Mouse (Mus musculus) neural tube, embryonic 13.5 days (tissue): ENCODE results near the gene Spcs3. TPM values are rescaled to one million over a fixed set of nuclear protein-coding genes. Genes with fewer than 3 reads are reported as not detected.

ENCODE experiments used
- ATAC-seq: fragments of 200-750 bp; cut with Nextera tagmentation; 2 replicates; pipeline ENCODE4 v1.8.0; 2017; ENCODE audit warnings: low read depth, mild to moderate bottlenecking, moderate TSS enrichment, moderate library complexity
- H3K27ac ChIP-seq: fragments of 300-500 bp; sonication (generic); replicated peaks from 2 replicates; pipeline ENCODE4 v1.5.1; 2015; ENCODE audit warnings: moderate library complexity, mild to moderate bottlenecking, inconsistent platforms
- H3K27me3 ChIP-seq: fragments of 300-500 bp; sonication (generic); 2 replicates; pipeline ENCODE4 v1.6.1; 2015; ENCODE audit warnings: mild to moderate bottlenecking, inconsistent platforms
- H3K36me3 ChIP-seq: fragments of 300-500 bp; sonication (generic); 2 replicates; pipeline ENCODE4 v1.6.1; 2015; ENCODE audit warnings: mild to moderate bottlenecking, inconsistent platforms
- H3K4me1 ChIP-seq: fragments of 300-500 bp; sonication (generic); replicated peaks from 2 replicates; pipeline ENCODE4 v1.6.1; 2015; ENCODE audit warnings: inconsistent platforms
- H3K4me2 ChIP-seq: fragments of 300-500 bp; sonication (generic); 2 replicates; pipeline ENCODE4 v1.6.1; 2015; ENCODE audit warnings: inconsistent platforms, mild to moderate bottlenecking, moderate library complexity
- H3K4me3 ChIP-seq: fragments of 300-500 bp; sonication (generic); 2 replicates; pipeline ENCODE4 v1.5.1; 2015; ENCODE audit warnings: mild to moderate bottlenecking, inconsistent platforms
- H3K9ac ChIP-seq: fragments of 300-500 bp; sonication (generic); 2 replicates; pipeline ENCODE4 v1.6.1; 2015; ENCODE audit warnings: moderate library complexity, mild to moderate bottlenecking, inconsistent platforms
- H3K9me3 ChIP-seq: fragments of 300-500 bp; sonication (generic); 2 replicates; pipeline ENCODE4 v1.6.1; 2016; ENCODE audit warnings: inconsistent platforms
- WGBS: fragments of 180-500 bp; shearing (Covaris S2); methylation state at CpG from one replicate; pipeline ENCODE4 v1.1.7; 2015; 5-methylcytosine and 5-hydroxymethylcytosine counted together
- polyA plus RNA-seq: library from polyadenylated mRNA; unstranded; fragments of >200 nt; fragmentation: Nextera tagmentation; extraction: Ambion mirVana; gene quantifications from 2 replicates; pipeline ENCODE4 v1.2.1, GENCODE M21; 2015

Spcs3 gene
- 48.6 and 59.3 TPM in 2 replicates for polyA plus RNA-seq

GRCm38 (mm10) chr8:54529382-54530296 lies at the start of gene Spcs3, which contains the start of gene Asb5:
Spcs3 (minus strand) TSS chr8:54529998.
Asb5 (plus strand) TSS chr8:54529580.
- H3K36me3 ChIP-seq: no peaks in the 10 kb centered on the region

GRCm38 (mm10) chr8:54570618-54571609 lies 41.1 kb upstream of the Spcs3 start:
- no peak for ATAC-seq
- H3K36me3 ChIP-seq: no peaks in the 10 kb centered on the region
- WGBS: 76% methylated on average over 15 of the region's 15 CpGs

More at GRCm38 (mm10) chr8:54529382-54530296, at the start of gene Spcs3, which contains the start of gene Asb5:
- Histone ChIP-seq H3K4me1 (peaks cover 19% of the 10 kb centered on the region), H3K4me3 (peak within 1 kb of the TSS; percentile 95), H3K27ac (peak within 1 kb of the TSS; percentile 93), H3K9ac (peak within 1 kb of the TSS; percentile 94), H3K4me2 (peak within 1 kb of the TSS; percentile 68), H3K9me3 (no peaks in the 10 kb centered on the region), H3K27me3 (no peaks in the 10 kb centered on the region)
- under 1% methylated on average over 88 of the region's 89 CpGs for WGBS
- ATAC-seq: peak; percentile 97

GRCm38 (mm10) chr8:54567168-54567567 lies 37.4 kb upstream of the Spcs3 start:
- H3K27ac ChIP-seq: no peak overlapping the region
- H3K4me1 ChIP-seq: no peaks in the 10 kb centered on the region
- no peaks in the 10 kb centered on the region for H3K9me3 ChIP-seq
- H3K9ac ChIP-seq: no peak overlapping the region
- ATAC-seq: no peak
- no peak overlapping the region for H3K4me2 ChIP-seq
- H3K27me3 ChIP-seq: no peaks in the 10 kb centered on the region
- H3K36me3 ChIP-seq: no peaks in the 10 kb centered on the region
- WGBS: 79% methylated on average over 2 of the region's 2 CpGs
- no peak overlapping the region for H3K4me3 ChIP-seq

More at GRCm38 (mm10) chr8:54570618-54571609, 41.1 kb upstream of the Spcs3 start:
- no peak overlapping the region for H3K4me2 ChIP-seq
- no peaks in the 10 kb centered on the region for H3K9me3 ChIP-seq
- H3K4me1 ChIP-seq: no peaks in the 10 kb centered on the region
- no peak overlapping the region for H3K9ac ChIP-seq
- no peak overlapping the region for H3K27ac ChIP-seq
- H3K4me3 ChIP-seq: no peak overlapping the region
- H3K27me3 ChIP-seq: no peaks in the 10 kb centered on the region

DNA sequence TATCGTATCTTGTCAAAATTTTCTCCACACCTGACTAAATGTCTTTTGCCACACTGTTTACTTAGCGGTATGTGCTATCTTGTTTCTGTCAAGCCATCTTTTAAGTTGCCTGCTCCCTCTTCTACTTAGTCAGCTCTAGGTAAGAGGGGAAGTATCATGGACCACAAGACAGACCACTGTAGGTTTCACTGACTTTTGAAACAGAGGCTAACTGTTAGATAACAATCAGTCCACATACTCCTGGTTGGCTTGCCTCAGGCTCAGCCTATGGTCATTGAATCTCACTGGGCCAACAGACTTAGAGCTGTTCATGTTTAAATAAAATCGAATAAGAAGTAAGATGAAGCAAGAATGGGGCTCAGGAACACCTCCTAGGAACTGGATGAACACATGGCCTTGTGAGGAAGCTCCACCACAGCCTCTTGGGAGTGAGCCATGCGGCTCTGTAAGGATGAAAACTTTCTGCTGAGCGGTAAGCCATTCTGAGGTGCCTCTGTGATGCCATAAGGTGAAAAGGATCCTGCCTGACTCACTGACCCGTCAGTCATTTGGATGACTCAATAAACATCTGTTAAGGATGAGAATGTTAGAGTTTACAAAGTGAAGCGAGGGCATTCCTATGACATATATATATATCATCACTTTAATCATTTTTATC lies 35.9 kb upstream of the Spcs3 start:
- no peaks in the 10 kb centered on the region for H3K27me3 ChIP-seq
- H3K27ac ChIP-seq: no peak overlapping the region
- WGBS: 88% methylated on average over 7 of the region's 7 CpGs
- ATAC-seq: no peak
- no peak overlapping the region for H3K4me3 ChIP-seq
- H3K4me2 ChIP-seq: no peak overlapping the region
- no peaks in the 10 kb centered on the region for H3K36me3 ChIP-seq
- no peak overlapping the region for H3K9ac ChIP-seq
- no peaks in the 10 kb centered on the region for H3K9me3 ChIP-seq
- no peaks in the 10 kb centered on the region for H3K4me1 ChIP-seq

DNA sequence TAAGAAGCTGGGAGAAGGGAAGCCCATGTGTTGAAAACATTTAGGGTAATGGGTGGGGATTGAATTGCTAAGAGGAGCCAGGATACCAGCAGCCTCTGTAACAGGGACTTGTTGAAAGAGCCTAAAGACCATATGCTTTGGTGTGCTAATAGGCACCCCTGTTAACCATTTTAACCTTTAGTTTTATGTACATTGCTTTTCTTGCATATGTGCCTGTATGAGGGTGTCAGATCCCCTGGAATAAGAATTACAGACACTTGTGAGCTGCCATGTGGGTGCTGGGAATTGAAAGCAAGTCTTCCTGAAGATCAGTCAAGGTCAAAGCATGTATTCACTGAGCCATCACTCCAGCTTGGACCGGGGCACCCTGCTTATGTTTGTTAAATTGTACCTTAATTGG lies 35.4 kb upstream of the Spcs3 start:
- ATAC-seq: no peak
- no peaks in the 10 kb centered on the region for H3K36me3 ChIP-seq
- H3K9me3 ChIP-seq: no peaks in the 10 kb centered on the region
- H3K4me1 ChIP-seq: no peaks in the 10 kb centered on the region
- H3K4me2 ChIP-seq: no peak overlapping the region
- no peak overlapping the region for H3K9ac ChIP-seq
- 88% methylated on average over 1 of the region's 1 CpGs for WGBS
- no peaks in the 10 kb centered on the region for H3K27me3 ChIP-seq
- H3K4me3 ChIP-seq: no peak overlapping the region
- H3K27ac ChIP-seq: no peak overlapping the region

DNA sequence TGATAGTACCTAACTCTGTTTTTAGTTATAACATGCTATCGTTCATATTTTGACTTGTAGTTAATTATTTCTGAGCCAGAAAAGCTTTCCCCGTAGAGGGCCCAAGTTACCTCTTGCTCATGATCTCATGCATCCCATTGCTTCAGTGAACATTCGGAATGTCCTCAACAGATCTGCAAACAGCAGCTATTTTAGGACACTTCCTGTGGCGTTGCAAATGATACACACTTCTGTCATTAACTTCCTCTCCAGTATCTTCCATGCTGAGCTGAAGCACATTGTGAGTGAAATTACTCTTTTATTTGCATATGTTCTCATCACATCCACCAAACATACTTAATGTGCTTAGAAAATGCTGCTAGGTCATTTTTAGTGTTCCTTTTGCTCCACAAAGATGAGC lies 32.3 kb upstream of the Spcs3 start:
- Histone ChIP-seq H3K9me3 (no peaks in the 10 kb centered on the region), H3K4me3 (no peak overlapping the region), H3K9ac (no peak overlapping the region), H3K4me2 (no peak overlapping the region), H3K36me3 (no peaks in the 10 kb centered on the region), H3K27me3 (no peaks in the 10 kb centered on the region), H3K27ac (no peak overlapping the region), H3K4me1 (no peaks in the 10 kb centered on the region)
- WGBS: 75% methylated on average over 4 of the region's 4 CpGs
- no peak for ATAC-seq

- H3K4me1 ChIP-seq: no peaks in the 10 kb centered on the region
- no peak overlapping the region for H3K27ac ChIP-seq
- H3K36me3 ChIP-seq: no peaks in the 10 kb centered on the region
- no peak overlapping the region for H3K9ac ChIP-seq
- H3K27me3 ChIP-seq: no peaks in the 10 kb centered on the region
- WGBS: 79% methylated on average over 2 of the region's 2 CpGs
- H3K4me3 ChIP-seq: no peak overlapping the region
- ATAC-seq: no peak
- H3K9me3 ChIP-seq: no peaks in the 10 kb centered on the region
- H3K4me2 ChIP-seq: no peak overlapping the region
These were observed 25.1 kb upstream of the Spcs3 start for GRCm38 (mm10) chr8:54554921-54555320.

DNA sequence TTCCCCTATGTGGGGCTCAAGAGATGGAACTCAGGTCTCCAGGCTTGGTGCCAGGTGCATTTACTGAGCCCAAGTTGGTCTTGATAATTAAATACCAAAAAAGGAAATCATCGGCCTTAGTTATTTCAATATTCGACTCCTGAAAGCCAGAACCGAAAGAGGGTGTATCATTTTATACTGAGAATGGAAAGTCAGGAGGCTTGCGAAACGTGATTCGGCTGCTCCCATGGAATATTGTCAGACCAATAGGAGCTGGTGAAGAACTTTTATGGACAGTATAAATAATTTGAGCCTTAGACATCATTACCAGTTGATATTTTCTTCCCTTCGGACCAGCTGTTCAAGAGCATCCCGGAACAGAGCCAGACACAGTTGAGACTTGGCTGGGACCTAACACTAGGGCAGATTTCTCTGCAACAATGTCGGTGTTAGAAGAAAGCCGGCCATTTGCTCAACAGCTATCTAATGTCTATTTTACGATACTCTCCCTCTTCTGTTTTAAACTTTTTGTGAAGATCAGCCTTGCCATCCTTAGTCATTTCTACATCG lies 20.3 kb upstream of the Spcs3 start:
- H3K9me3 ChIP-seq: no peaks in the 10 kb centered on the region
- no peak overlapping the region for H3K4me2 ChIP-seq
- no peak overlapping the region for H3K27ac ChIP-seq
- no peak for ATAC-seq
- no peak overlapping the region for H3K4me3 ChIP-seq
- no peaks in the 10 kb centered on the region for H3K36me3 ChIP-seq
- no peaks in the 10 kb centered on the region for H3K27me3 ChIP-seq
- H3K9ac ChIP-seq: no peak overlapping the region
- WGBS: 93% methylated on average over 12 of the region's 12 CpGs
- H3K4me1 ChIP-seq: no peaks in the 10 kb centered on the region

DNA sequence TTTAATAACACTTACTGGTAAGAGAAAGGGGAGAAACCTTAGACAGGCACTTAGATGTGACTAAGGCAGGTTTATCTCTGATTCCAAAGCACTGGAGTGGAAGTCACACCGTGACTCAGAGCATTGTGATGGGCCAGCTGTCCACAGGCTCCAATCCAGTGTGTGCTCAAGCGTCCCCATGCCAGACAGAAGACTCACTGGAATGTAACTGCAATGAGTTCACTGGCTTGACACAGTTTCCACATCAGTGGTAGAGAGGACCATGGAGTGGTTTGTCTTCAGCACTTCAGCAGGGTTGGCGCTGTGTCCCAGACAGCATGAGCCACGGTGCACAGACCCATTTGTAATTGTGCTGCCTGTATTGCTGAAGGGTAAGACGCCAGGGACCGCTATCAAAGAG lies 18.6 kb upstream of the Spcs3 start:
- WGBS: 73% methylated on average over 6 of the region's 6 CpGs
- no peak for ATAC-seq

GRCm38 (mm10) chr8:54541331-54541730 lies 11.5 kb upstream of the Spcs3 start:
- ATAC-seq: no peak
- Histone ChIP-seq H3K4me1 (no peaks in the 10 kb centered on the region), H3K27ac (no peak overlapping the region), H3K9me3 (no peaks in the 10 kb centered on the region), H3K27me3 (no peaks in the 10 kb centered on the region), H3K36me3 (no peaks in the 10 kb centered on the region), H3K9ac (no peak overlapping the region), H3K4me3 (no peak overlapping the region), H3K4me2 (no peak overlapping the region)
- 76% methylated on average over 1 of the region's 1 CpGs for WGBS

More for the DNA sequence above, 18.6 kb upstream of the Spcs3 start:
- no peaks in the 10 kb centered on the region for H3K36me3 ChIP-seq
- H3K9ac ChIP-seq: no peak overlapping the region
- H3K4me2 ChIP-seq: no peak overlapping the region
- H3K4me1 ChIP-seq: no peaks in the 10 kb centered on the region
- no peaks in the 10 kb centered on the region for H3K9me3 ChIP-seq
- H3K27me3 ChIP-seq: no peaks in the 10 kb centered on the region
- no peak overlapping the region for H3K27ac ChIP-seq
- H3K4me3 ChIP-seq: no peak overlapping the region

DNA sequence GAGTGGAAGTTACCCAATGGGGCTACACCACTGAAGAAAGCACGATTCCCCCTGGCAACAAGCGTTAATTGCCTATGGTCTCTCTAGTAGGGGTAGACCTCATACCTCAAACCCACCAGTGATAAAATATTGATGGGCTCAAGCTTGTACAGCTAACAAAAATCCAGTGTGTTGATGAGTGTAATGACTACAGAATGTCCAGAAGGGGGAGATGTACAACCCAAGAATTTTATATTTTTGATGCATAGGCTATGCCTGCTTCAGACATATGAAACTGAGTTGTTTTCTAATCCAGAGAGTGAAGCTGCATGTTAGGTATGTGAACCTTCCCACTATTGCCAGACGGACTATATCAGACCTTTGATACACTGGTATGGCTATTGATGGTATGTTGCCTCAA lies 7.5 kb upstream of the Spcs3 start:
- WGBS: 94% methylated on average over 3 of the region's 3 CpGs
- ATAC-seq: no peak
- H3K27me3 ChIP-seq: no peaks in the 10 kb centered on the region
- H3K9ac ChIP-seq: no peak overlapping the region
- no peaks in the 10 kb centered on the region for H3K36me3 ChIP-seq
- no peak overlapping the region for H3K4me2 ChIP-seq
- H3K4me3 ChIP-seq: no peak overlapping the region
- H3K27ac ChIP-seq: no peak overlapping the region
- no peaks in the 10 kb centered on the region for H3K9me3 ChIP-seq
- no peaks in the 10 kb centered on the region for H3K4me1 ChIP-seq
